Mouse (Mus musculus): ENCODE results near the gene 5031410I06Rik.
"Not testable (repeated sequence)": the region's sequence is repeated elsewhere in the genome, so short reads cannot be mapped to it uniquely, and the experiment has no call there.

5031410I06Rik gene

DNA sequence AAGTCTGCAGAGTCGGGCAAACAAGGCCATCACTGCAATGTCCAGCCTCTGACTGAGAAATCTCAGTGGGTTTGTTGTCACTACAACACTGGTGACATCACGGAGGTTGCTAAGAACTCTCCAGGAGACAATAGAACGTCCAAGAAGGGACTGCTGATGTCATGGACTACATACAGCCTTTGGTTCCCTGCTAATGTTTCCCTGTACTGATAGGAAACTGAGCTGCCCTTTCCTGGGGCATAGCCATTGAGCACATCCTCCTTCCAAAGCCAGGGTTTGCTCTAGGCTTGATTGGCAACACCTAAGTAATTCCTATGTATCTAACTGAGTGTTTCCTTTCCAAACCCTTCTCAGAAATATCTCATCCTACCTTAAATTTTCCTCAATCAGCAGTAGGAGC lies at the start of gene 5031410I06Rik:
5031410I06Rik (minus strand) TSS at position 101 of the 400 bp plus-strand sequence.
- DNase-seq: not testable (repeated sequence)

DNA sequence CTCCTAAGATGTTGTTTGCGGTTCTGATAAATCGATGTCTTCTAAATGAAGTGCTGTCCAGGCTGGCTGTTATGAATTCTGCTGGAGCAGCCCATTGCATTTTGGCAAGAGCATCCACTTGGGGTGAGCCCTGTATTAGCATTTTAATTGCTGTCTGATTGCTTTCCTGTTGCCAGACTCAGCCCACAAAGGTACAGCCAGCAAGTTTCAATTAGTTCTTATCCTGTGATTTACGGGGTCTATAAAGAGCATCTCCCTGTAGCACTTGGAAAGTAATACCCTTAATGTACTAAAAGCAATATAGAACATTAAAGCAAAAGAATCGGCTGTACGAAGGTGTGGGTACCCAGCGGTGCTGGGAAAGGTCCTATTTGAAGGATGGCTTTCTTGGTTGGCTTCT lies 37.7 kb upstream of the 5031410I06Rik start:
- no peak for DNase-seq

DNA sequence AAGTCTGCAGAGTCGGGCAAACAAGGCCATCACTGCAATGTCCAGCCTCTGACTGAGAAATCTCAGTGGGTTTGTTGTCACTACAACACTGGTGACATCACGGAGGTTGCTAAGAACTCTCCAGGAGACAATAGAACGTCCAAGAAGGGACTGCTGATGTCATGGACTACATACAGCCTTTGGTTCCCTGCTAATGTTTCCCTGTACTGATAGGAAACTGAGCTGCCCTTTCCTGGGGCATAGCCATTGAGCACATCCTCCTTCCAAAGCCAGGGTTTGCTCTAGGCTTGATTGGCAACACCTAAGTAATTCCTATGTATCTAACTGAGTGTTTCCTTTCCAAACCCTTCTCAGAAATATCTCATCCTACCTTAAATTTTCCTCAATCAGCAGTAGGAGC lies 16.2 kb upstream of the 5031410I06Rik start, which contains the start of gene Gm10220:
Gm10220 (minus strand) TSS at position 101 of the 400 bp plus-strand sequence.
- not testable (repeated sequence) for DNase-seq

DNA sequence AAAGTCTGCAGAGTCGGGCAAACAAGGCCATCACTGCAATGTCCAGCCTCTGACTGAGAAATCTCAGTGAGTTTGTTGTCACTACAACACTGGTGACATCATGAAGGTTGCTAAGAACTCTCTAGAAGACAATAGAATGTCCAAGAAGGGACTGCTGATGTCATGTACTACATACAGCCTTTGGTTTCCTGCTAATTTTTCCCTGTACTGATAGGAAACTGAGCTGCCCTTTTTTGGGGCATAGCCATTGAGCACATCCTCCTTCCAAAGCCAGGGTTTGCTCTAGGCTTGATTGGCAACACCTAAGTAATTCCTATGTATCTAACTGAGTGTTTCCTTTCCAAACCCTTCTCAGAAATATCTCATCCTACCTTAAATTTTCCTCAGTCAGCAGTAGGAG lies 16.0 kb downstream of the 5031410I06Rik start, which contains the start of gene Gm10471:
Gm10471 (minus strand) TSS at position 101 of the 400 bp plus-strand sequence.
- not testable (repeated sequence) for DNase-seq

DNA sequence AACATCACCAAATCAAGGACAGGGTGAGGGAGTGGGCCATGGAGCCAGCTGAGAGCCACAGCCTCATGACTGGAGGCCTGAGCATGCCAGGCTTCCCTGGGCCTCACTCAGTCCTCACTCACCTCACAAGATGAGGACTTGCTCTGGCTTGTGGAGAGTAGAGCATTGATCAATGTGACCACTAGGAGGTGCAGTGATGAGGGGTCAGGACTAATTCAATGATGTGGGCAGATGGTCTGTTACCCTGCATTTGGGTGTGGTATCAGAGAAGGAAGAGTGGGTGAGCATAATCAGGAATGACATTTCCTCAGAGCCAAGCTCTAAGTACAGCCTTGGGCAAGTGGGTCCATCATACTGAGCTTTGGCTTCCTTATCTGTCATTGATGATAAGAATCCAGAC lies 26.1 kb downstream of the 5031410I06Rik start:
- not testable (repeated sequence) for DNase-seq

DNA sequence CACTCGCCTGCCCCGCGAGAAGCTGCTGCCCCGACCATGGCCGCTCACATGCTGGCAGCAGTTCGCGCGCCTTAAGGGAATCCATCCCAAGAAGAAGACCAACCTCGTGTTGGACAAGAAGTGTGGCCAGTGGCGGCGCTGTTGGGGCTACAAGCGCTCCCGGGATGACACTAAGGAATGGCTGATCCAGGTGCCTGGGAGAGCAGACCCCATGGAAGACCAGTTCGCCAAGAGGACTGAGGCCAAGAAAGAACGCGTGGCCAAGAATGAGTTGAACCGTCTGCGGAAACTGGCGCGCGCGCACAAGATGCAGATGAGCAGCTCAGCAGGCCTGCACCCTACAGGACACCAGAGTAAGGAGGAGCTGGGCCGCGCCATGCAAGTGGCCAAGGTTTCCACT lies 34.4 kb downstream of the 5031410I06Rik start:
- no peak for DNase-seq

DNA sequence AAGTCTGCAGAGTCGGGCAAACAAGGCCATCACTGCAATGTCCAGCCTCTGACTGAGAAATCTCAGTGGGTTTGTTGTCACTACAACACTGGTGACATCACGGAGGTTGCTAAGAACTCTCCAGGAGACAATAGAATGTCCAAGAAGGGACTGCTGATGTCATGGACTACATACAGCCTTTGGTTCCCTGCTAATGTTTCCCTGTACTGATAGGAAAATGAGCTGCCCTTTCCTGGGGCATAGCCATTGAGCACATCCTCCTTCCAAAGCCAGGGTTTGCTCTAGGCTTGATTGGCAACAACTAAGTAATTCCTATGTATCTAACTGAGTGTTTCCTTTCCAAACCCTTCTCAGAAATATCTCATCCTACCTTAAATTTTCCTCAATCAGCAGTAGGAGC lies 46.7 kb downstream of the 5031410I06Rik start, which contains the start of gene Gm7347:
Gm7347 (minus strand) TSS at position 101 of the 400 bp plus-strand sequence.
- not testable (repeated sequence) for DNase-seq
